Mouse (Mus musculus) ES-Bruce4 (cell line): ENCODE results near the gene Gm7876. TPM values are rescaled to one million over a fixed set of nuclear protein-coding genes. Genes with fewer than 3 reads are reported as not detected.
"Not testable (repeated sequence)": the region's sequence is repeated elsewhere in the genome, so short reads cannot be mapped to it uniquely, and the experiment has no call there.

Experiments
- H3K27ac ChIP-seq: 2 replicates; pipeline ENCODE4 v1.5.1; 2012; ENCODE audit warnings: low read length, inconsistent platforms; ENCODE audit not compliant: insufficient read depth
- H3K27me3 ChIP-seq: 2 replicates; pipeline ENCODE4 v1.6.1; 2012; ENCODE audit warnings: mild to moderate bottlenecking, low read length, inconsistent platforms; ENCODE audit not compliant: control insufficient read depth, poor library complexity, insufficient read depth, severe bottlenecking
- H3K36me3 ChIP-seq: 2 replicates; pipeline ENCODE4 v1.6.1; 2012; ENCODE audit warnings: inconsistent platforms, mild to moderate bottlenecking, low read length, moderate library complexity; ENCODE audit not compliant: control insufficient read depth, poor library complexity, insufficient read depth, severe bottlenecking
- H3K4me1 ChIP-seq: one replicate; pipeline ENCODE4 v1.8.1; 2011; ENCODE audit warnings: low read length; ENCODE audit not compliant: control insufficient read depth, insufficient read depth
- H3K4me3 ChIP-seq: 2 replicates; pipeline ENCODE4 v1.5.1; 2011; ENCODE audit warnings: low read depth, mild to moderate bottlenecking, low read length
- H3K9ac ChIP-seq: 2 replicates; pipeline ENCODE4 v1.6.1; 2012; ENCODE audit warnings: low read depth, mild to moderate bottlenecking, inconsistent platforms; ENCODE audit not compliant: poor library complexity, severe bottlenecking
- H3K9me3 ChIP-seq: replicated peaks from 2 replicates; pipeline ENCODE4 v1.6.1; 2012; ENCODE audit warnings: mild to moderate bottlenecking, low read length, inconsistent platforms; ENCODE audit not compliant: control insufficient read depth, poor library complexity, insufficient read depth, severe bottlenecking
- polyA plus RNA-seq: library from polyadenylated mRNA; stranded (reverse); fragments of >200 nt; gene quantifications from 2 replicates; pipeline ENCODE4 v1.2.4, GENCODE M21; 2011; ENCODE audit warnings: low read depth; ENCODE audit not compliant: missing spikeins, insufficient read depth, insufficient read length

Gm7876 gene
- not detected in 2 replicates for polyA plus RNA-seq

- not testable (repeated sequence) for H3K36me3 ChIP-seq, H3K27me3 ChIP-seq, H3K27ac ChIP-seq, H3K4me3 ChIP-seq, H3K4me1 ChIP-seq, H3K9me3 ChIP-seq, H3K9ac ChIP-seq
Measured at GRCm38 (mm10) chr14:4708938-4709337, at the start of gene Gm7876. TSS of gene Gm7876 (plus strand) at chr14:4709238.

- not testable (repeated sequence) for H3K4me3 ChIP-seq, H3K9ac ChIP-seq, H3K4me1 ChIP-seq, H3K27me3 ChIP-seq, H3K36me3 ChIP-seq, H3K9me3 ChIP-seq, H3K27ac ChIP-seq
Measured at GRCm38 (mm10) chr14:4663892-4664291, 45.1 kb upstream of the Gm7876 start, which contains the start of gene Gm3239. TSS of gene Gm3239 (plus strand) at chr14:4664192.

- not testable (repeated sequence) for H3K27ac ChIP-seq, H3K27me3 ChIP-seq, H3K9me3 ChIP-seq, H3K9ac ChIP-seq, H3K36me3 ChIP-seq, H3K4me1 ChIP-seq
- H3K4me3 ChIP-seq, result peak within 1 kb of the TSS; percentile 42
Measured at GRCm38 (mm10) chr14:4726038-4726880, 17.2 kb downstream of the Gm7876 start, which contains the start of gene Gm3252. TSS of gene Gm3252 (plus strand) at chr14:4726775.

Other genes with a start within 250 kb of the Gm7876 start
- gene Gm3182, start 227.5 kb upstream of the Gm7876 start, polyA plus RNA-seq, result not detected in 2 replicates
- not detected in 2 replicates for gene Gm3047, start 153.8 kb upstream of the Gm7876 start, polyA plus RNA-seq
- gene Gm8159, start 76.9 kb upstream of the Gm7876 start, polyA plus RNA-seq, result not detected in 2 replicates
- gene Gm3239, start 45.0 kb upstream of the Gm7876 start, polyA plus RNA-seq, result not detected in 2 replicates
- gene Gm3252, start 17.5 kb downstream of the Gm7876 start, polyA plus RNA-seq, result 0.44 TPM in 1 of 2 replicates, not detected in the other
- not detected in 2 replicates for gene Gm9602, start 67.1 kb downstream of the Gm7876 start, polyA plus RNA-seq
- not detected in 2 replicates for gene Gm3269, start 128.9 kb downstream of the Gm7876 start, polyA plus RNA-seq
- 1.4 TPM in 1 of 2 replicates, not detected in the other for gene Gm3264, start 146.3 kb downstream of the Gm7876 start, polyA plus RNA-seq
- gene Gm3278, start 183.2 kb downstream of the Gm7876 start, polyA plus RNA-seq, result not detected in 2 replicates